Mouse (Mus musculus): ENCODE data around the gene Kansl1l. TPM values are rescaled to one million over a fixed set of nuclear protein-coding genes. Genes with fewer than 3 reads are reported as not detected.

Gene Kansl1l
- total and polyA plus RNA-seq, 3 experiments, result 1.8 to 1.9 TPM; not detected in 1

DNA sequence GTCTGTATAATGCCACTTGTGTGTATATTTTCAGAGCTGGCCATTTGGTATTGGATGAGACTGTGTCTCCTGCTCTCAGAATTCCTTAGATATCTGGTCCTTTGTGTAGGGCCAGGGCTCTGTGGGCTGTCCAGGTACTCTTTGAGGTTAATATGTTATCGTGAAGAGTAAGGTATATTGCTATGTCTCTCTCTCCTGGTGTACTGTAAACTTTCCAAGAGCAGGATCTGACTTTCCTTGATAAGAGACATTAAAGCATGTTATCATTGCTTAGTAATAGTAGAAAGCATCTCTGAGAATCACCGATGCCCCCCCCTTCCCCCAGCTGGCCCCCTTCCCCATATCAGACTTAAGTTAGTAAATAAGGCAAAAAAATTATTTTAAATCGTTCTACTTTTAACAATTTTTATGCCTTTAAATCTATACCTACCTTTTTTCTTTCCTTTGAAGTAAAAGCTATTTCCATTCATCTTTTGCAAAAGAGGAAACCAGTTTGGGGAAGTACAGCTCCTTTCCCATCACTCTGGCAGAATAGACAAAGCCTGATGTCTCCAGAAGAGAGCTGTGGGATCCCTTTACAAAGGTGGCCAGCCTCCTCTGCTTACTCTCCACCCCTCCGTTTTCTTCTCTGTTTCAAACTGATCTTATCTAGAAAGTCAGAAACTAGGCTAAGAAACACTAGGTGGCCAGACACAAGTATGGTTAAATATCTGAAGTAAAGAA lies 114.6 kb downstream of the Kansl1l start (continued):
- no peak for TF ChIP-seq SIN3A (IDR thresholded peaks at IDR 0.05; ENCODE audit: low read length)
- peak; percentile 59 for TF ChIP-seq GATA1 (IDR thresholded peaks at IDR 0.05; ENCODE audit: low read depth, low read length)
- no peak for TF ChIP-seq MEF2A (IDR thresholded peaks at IDR 0.05; ENCODE audit: extremely low read depth, insufficient replicate concordance, low read depth, low read length, poor library complexity, severe bottlenecking)
- TF ChIP-seq CHD2 (IDR thresholded peaks at IDR 0.05; ENCODE audit: low read length), result no peak

DNA sequence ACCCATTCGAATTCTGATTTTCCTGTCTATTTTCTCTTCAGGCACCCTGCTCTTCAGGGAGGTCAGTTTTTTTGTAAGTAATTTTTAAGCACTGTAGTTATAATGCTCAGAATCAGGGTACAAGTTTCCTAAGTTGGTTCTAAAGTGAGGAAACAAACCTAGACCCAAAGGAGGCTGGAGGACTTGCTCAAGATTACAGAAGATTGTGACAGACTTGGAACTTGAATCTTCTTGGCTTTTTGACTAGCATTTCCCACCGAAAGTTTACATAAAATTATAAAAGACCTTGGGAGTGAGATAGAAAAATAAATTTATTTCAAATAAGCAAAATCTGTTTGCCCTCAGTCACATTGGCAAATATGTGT lies 115.8 kb downstream of the Kansl1l start:
- peaks cover 6 to 8% of the 10 kb centered on the region in 2 experiments; a peak in 3 of 4 replicates for H3K36me3 ChIP-seq (ENCODE audit: control insufficient read depth in 1 of 2, insufficient read depth in 2 of 2, low read length in 2 of 2)
- peak overlapping the region; percentile 59 for H3K27ac ChIP-seq (ENCODE audit: control insufficient read depth, low read depth, low read length)
- H3K27me3 ChIP-seq (ENCODE audit: control insufficient read depth in 1 of 2, insufficient read depth in 2 of 2, low read length in 2 of 2), result no peaks in the 10 kb centered on the region
- no peaks in the 10 kb centered on the region for H3K9me3 ChIP-seq (replicated peaks; ENCODE audit: insufficient read depth, low read length)
- peaks cover 28% of the 10 kb centered on the region for H3K79me2 ChIP-seq (ENCODE audit: control insufficient read depth, insufficient read depth, low read length, poor library complexity)
- H3K9ac ChIP-seq (ENCODE audit: control insufficient read depth, low read depth, low read length, poor library complexity, severe bottlenecking), result peak overlapping the region; percentile 96
- no peak for DNase-seq (ENCODE audit: low read depth, low spot score)
- peaks cover 6 to 9% of the 10 kb centered on the region in 2 experiments for H3K4me1 ChIP-seq (ENCODE audit: control insufficient read depth in 1 of 2, insufficient read depth in 2 of 2, low read length in 2 of 2)
- TF ChIP-seq E2F4 (IDR thresholded peaks at IDR 0.05; ENCODE audit: borderline replicate concordance, low read depth, low read length) (no peak), GATA1 (IDR thresholded peaks at IDR 0.05; ENCODE audit: low read depth, low read length) (no peak), ZNF384 (IDR thresholded peaks at IDR 0.05; ENCODE audit: low read depth, low read length) (no peak), KAT2A (conservative IDR thresholded peaks at IDR 0.05; ENCODE audit: low read depth, low read length) (no peak), EP300 (IDR thresholded peaks at IDR 0.05; ENCODE audit: low read depth in 1 of 2, low read length in 2 of 2) (no peak), MAFK (IDR thresholded peaks at IDR 0.05; ENCODE audit: borderline replicate concordance, low read depth, low read length) (no peak), SMC3 (IDR thresholded peaks at IDR 0.05; ENCODE audit: low read depth, low read length) (no peak), NELFE (IDR thresholded peaks at IDR 0.05; ENCODE audit: low read depth, low read length) (no peak), JUND (IDR thresholded peaks at IDR 0.05; ENCODE audit: low read depth, low read length) (no peak), MEF2A (IDR thresholded peaks at IDR 0.05; ENCODE audit: extremely low read depth, insufficient replicate concordance, low read depth, low read length, poor library complexity, severe bottlenecking) (no peak), BHLHE40 (IDR thresholded peaks at IDR 0.05; ENCODE audit: borderline replicate concordance, low read depth, low read length) (no peak), UBTF (IDR thresholded peaks at IDR 0.05; ENCODE audit: borderline replicate concordance, insufficient read depth, low read depth, low read length) (no peak), USF1 (IDR thresholded peaks at IDR 0.05; ENCODE audit: low read depth, low read length) (no peak), ELF1 (IDR thresholded peaks at IDR 0.05; ENCODE audit: low read depth, low read length) (no peak), POLR2A (IDR thresholded peaks at IDR 0.05; ENCODE audit: control insufficient read depth in 1 of 2, insufficient read depth in 1 of 2, low read depth in 1 of 2, low read length in 2 of 2, poor library complexity in 1 of 2) (no peak), NRF1 (IDR thresholded peaks at IDR 0.05; ENCODE audit: insufficient read depth, low read depth, low read length, poor library complexity, severe bottlenecking) (no peak)
- peak overlapping the region; percentile 88 to 96 for H3K4me3 ChIP-seq (ENCODE audit: control insufficient read depth in 1 of 2, insufficient read depth in 1 of 2, low read depth in 2 of 2, low read length in 2 of 2)

Data from MEL (cell line).